Mouse (Mus musculus) stomach, embryonic 14.5 days (tissue): Measurements from ENCODE around the gene Eid2b. TPM values are rescaled to one million over a fixed set of nuclear protein-coding genes. Genes with fewer than 3 reads are reported as not detected.

Source experiments
- ATAC-seq: fragments of 200-750 bp; cut with Nextera tagmentation; 2 replicates; pipeline ENCODE4 v1.8.0; 2017; ENCODE audit warnings: low read depth, moderate TSS enrichment; ENCODE audit not compliant: insufficient number of reproducible peaks, insufficient read depth, low FRiP score
- H3K27ac ChIP-seq: fragments of 300-500 bp; sonication (generic); 2 replicates; pipeline ENCODE4 v1.5.1; 2014; ENCODE audit warnings: mild to moderate bottlenecking, low read length, moderate library complexity, mixed read lengths
- H3K27me3 ChIP-seq: fragments of 300-500 bp; sonication (generic); 2 replicates; pipeline ENCODE4 v1.6.1; 2014; ENCODE audit warnings: low read length, control low read depth, mixed read lengths; ENCODE audit not compliant: control insufficient read depth, insufficient read depth
- H3K36me3 ChIP-seq: fragments of 300-500 bp; sonication (generic); 2 replicates; pipeline ENCODE4 v1.6.1; 2014; ENCODE audit warnings: mild to moderate bottlenecking, control low read depth, low read length, moderate library complexity, mixed read lengths; ENCODE audit not compliant: control insufficient read depth, insufficient read depth
- H3K4me1 ChIP-seq: fragments of 300-500 bp; sonication (generic); 2 replicates; pipeline ENCODE4 v1.6.1; 2014; ENCODE audit warnings: low read length, control low read depth, mixed read lengths; ENCODE audit not compliant: control insufficient read depth, insufficient read depth
- H3K4me2 ChIP-seq: fragments of 300-500 bp; sonication (generic); replicated peaks from 2 replicates; pipeline ENCODE4 v1.6.1; 2014; ENCODE audit warnings: low read depth, low read length, control low read depth
- H3K4me3 ChIP-seq: fragments of 300-500 bp; sonication (generic); 2 replicates; pipeline ENCODE4 v1.5.1; 2014; ENCODE audit warnings: low read depth, low read length, control low read depth
- H3K9ac ChIP-seq: fragments of 300-500 bp; sonication (generic); replicated peaks from 2 replicates; pipeline ENCODE4 v1.6.1; 2014; ENCODE audit warnings: low read depth, mild to moderate bottlenecking, control low read depth, low read length, moderate library complexity, mixed read lengths
- H3K9me3 ChIP-seq: fragments of 300-500 bp; sonication (generic); 2 replicates; pipeline ENCODE4 v1.6.1; 2016; ENCODE audit warnings: low read depth, low read length, control low read depth; ENCODE audit not compliant: control insufficient read depth
- WGBS: fragments of 180-500 bp; shearing (Covaris S2); extraction: QIAGEN DNeasy Blood & Tissue Kit; methylation state at CpG from one replicate; pipeline ENCODE4 v1.1.7; 2014; 5-methylcytosine and 5-hydroxymethylcytosine counted together
- polyA plus RNA-seq: library from polyadenylated mRNA; unstranded; fragments of >200 nt; fragmentation: Nextera tagmentation; extraction: Ambion mirVana; gene quantifications from 2 replicates; pipeline ENCODE4 v1.2.1, GENCODE M21; 2014

Eid2b gene
- polyA plus RNA-seq, 1 experiment from 2014 or later: 9.9 TPM

DNA sequence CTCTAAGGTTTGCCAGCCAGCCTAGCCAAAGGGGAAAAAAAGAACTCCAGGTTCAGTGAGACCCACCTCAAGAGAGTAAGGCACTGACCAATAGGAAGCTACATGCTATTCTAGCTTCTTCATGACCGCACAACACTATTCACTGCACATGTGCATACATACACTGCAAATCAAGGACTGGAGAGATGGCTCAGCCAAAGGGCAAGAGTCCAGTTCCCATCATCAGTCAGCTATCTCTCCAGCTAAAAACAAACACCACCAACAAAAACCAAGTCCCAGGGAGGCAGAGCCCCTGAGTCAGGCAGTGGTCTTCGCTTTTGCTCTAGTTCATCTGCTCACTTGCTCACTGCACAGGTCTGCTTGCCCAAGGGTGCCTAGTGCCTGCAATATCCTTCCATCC, 50.7 kb downstream of the Eid2b start:
- H3K4me3 ChIP-seq: no peak overlapping the region
- no peaks in the 10 kb centered on the region for H3K4me1 ChIP-seq
- H3K9me3 ChIP-seq: no peaks in the 10 kb centered on the region
- H3K4me2 ChIP-seq: no peak overlapping the region
- whole genome bisulfite sequencing: 91% methylated on average over 2 of the region's 2 CpGs
- H3K27me3 ChIP-seq: no peaks in the 10 kb centered on the region
- peaks cover 72% of the 10 kb centered on the region for H3K36me3 ChIP-seq
- ATAC-seq: no peak
- no peak overlapping the region for H3K27ac ChIP-seq
- no peak overlapping the region for H3K9ac ChIP-seq

Other genes with a start within 250 kb of the Eid2b start
- 276 and 283 TPM in 2 replicates for gene Psmc4, start 227.6 kb upstream of the Eid2b start, polyA plus RNA-seq
- 14.4 and 19.0 TPM in 2 replicates for gene Fcgbp, start 206.5 kb upstream of the Eid2b start, polyA plus RNA-seq
- 0.07 TPM in 1 of 2 replicates, not detected in the other for gene 9530053A07Rik, start 148.3 kb upstream of the Eid2b start, polyA plus RNA-seq
- 41.8 and 48.2 TPM in 2 replicates for gene Fbl, start 108.0 kb upstream of the Eid2b start, polyA plus RNA-seq
- gene Dyrk1b, start 98.3 kb upstream of the Eid2b start, polyA plus RNA-seq: 13.4 and 15.3 TPM in 2 replicates
- gene Eid2, start 9.9 kb upstream of the Eid2b start, polyA plus RNA-seq: 4.1 and 4.4 TPM in 2 replicates
- 0.27 TPM in 1 of 2 replicates, not detected in the other for gene Selenov, start 13.4 kb downstream of the Eid2b start, polyA plus RNA-seq
- gene Dll3, start 24.5 kb downstream of the Eid2b start, polyA plus RNA-seq: 3.8 and 4.7 TPM in 2 replicates
- gene Timm50, start 34.3 kb downstream of the Eid2b start, polyA plus RNA-seq: 139 and 140 TPM in 2 replicates
- 71.7 and 73.7 TPM in 2 replicates for gene Supt5, start 61.0 kb downstream of the Eid2b start, polyA plus RNA-seq
- gene Rps16, start 72.9 kb downstream of the Eid2b start, polyA plus RNA-seq: 1,258 and 1,269 TPM in 2 replicates
- 63.4 and 70.7 TPM in 2 replicates for gene Plekhg2, start 94.9 kb downstream of the Eid2b start, polyA plus RNA-seq
- 15.5 and 17.6 TPM in 2 replicates for gene Zfp36, start 102.5 kb downstream of the Eid2b start, polyA plus RNA-seq
- 47.1 and 51.1 TPM in 2 replicates for gene Med29, start 115.0 kb downstream of the Eid2b start, polyA plus RNA-seq
- gene Paf1, start 115.2 kb downstream of the Eid2b start, polyA plus RNA-seq: 67.3 and 73.2 TPM in 2 replicates
- gene Gmfg, start 159.7 kb downstream of the Eid2b start, polyA plus RNA-seq: 17.0 and 17.2 TPM in 2 replicates
- gene Lrfn1, start 174.2 kb downstream of the Eid2b start, polyA plus RNA-seq: 4.2 and 5.3 TPM in 2 replicates
- not detected in 2 replicates for gene Ifnl2, start 232.7 kb downstream of the Eid2b start, polyA plus RNA-seq
- not detected in 2 replicates for gene Ifnl3, start 245.1 kb downstream of the Eid2b start, polyA plus RNA-seq